Comparison of ENCODE assay signal across 8 mouse cellular contexts in genomic region chr3:83128449-83128922, GRCm38 (mm10). TPM values are rescaled to one million over a fixed set of nuclear protein-coding genes. Genes with fewer than 3 reads are reported as not detected.
DNase-seq lines count a peak whose midpoint lies in the region; ATAC-seq and TF ChIP-seq lines count a peak whose summit lies in the region.

No protein-coding gene starts in this region.

- H3K9me3 ChIP-seq in heart, embryonic 15.5 days (replicated peaks), result no peaks in the 10 kb centered on the region
- no peaks in the 10 kb centered on the region for H3K9me3 ChIP-seq in liver, embryonic 12.5 days (replicated peaks)
- no peaks in the 10 kb centered on the region for H3K9me3 ChIP-seq in neural tube, embryonic 14.5 days (ENCODE audit: control insufficient read depth, low read length)

- peak overlapping the region; percentile 98 for H3K4me2 ChIP-seq in heart, embryonic 15.5 days
- H3K4me2 ChIP-seq in liver, embryonic 12.5 days, result peak overlapping the region; percentile 67
- H3K4me2 ChIP-seq in neural tube, embryonic 14.5 days (ENCODE audit: low read depth, low read length), result peak overlapping the region; percentile 100

- peaks cover 64% of the 10 kb centered on the region for H3K27me3 ChIP-seq in heart, embryonic 15.5 days
- H3K27me3 ChIP-seq in liver, embryonic 12.5 days (replicated peaks), result peaks cover 71% of the 10 kb centered on the region
- peaks cover 20% of the 10 kb centered on the region for H3K27me3 ChIP-seq in neural tube, embryonic 14.5 days (ENCODE audit: control insufficient read depth, insufficient read depth, low read length)

- H3K9ac ChIP-seq in heart, embryonic 15.5 days, result peak overlapping the region; percentile 51
- H3K9ac ChIP-seq in liver, embryonic 12.5 days, result no peak overlapping the region
- H3K9ac ChIP-seq in neural tube, embryonic 14.5 days (replicated peaks; ENCODE audit: low read depth, low read length), result peak overlapping the region; percentile 59

- no peak for ATAC-seq in heart, embryonic 15.5 days (replicated peaks; ENCODE audit: insufficient number of reproducible peaks, insufficient read depth, low FRiP score, low read depth)
- ATAC-seq in liver, embryonic 12.5 days, result no peak
- ATAC-seq in neural tube, embryonic 14.5 days (ENCODE audit: low read depth), result peak; percentile 19
- no peak for ATAC-seq in cerebellum, adult (ENCODE audit: insufficient number of reproducible peaks, low FRiP score, low TSS enrichment)

- no peak overlapping the region for H3K27ac ChIP-seq in cortical plate, adult 2 months (ENCODE audit: insufficient read depth, low read length)
- H3K27ac ChIP-seq in heart, embryonic 15.5 days, result no peak overlapping the region
- H3K27ac ChIP-seq in liver, embryonic 12.5 days, result no peak overlapping the region
- H3K27ac ChIP-seq in neural tube, embryonic 14.5 days (ENCODE audit: low read depth, low read length), result no peak overlapping the region

- no peaks in the 10 kb centered on the region for H3K36me3 ChIP-seq in heart, embryonic 15.5 days
- no peaks in the 10 kb centered on the region for H3K36me3 ChIP-seq in liver, embryonic 12.5 days
- H3K36me3 ChIP-seq in neural tube, embryonic 14.5 days (ENCODE audit: control insufficient read depth, insufficient read depth, low read length), result no peaks in the 10 kb centered on the region

- under 1% methylated on average over 43 of the region's 43 CpGs for WGBS in heart, embryonic 15.5 days
- 2% methylated on average over 43 of the region's 43 CpGs for WGBS in liver, embryonic 12.5 days (ENCODE audit: insufficient replicate concordance)
- under 1% methylated on average over 43 of the region's 43 CpGs for WGBS in neural tube, embryonic 14.5 days

- no peak for TF ChIP-seq POLR2A in cortical plate, adult 2 months (IDR thresholded peaks at IDR 0.05; ENCODE audit: extremely low read depth, insufficient read depth, low read length)

- DNase-seq in layer of hippocampus, adult 11-12 months (ENCODE audit: low spot score), result peak; percentile 12
- no peak for DNase-seq in layer of hippocampus, postnatal 36 days
- DNase-seq in layer of hippocampus, adult 9-10 months (ENCODE audit: low spot score), result no peak

- no peak for TF ChIP-seq CTCF in cortical plate, adult 2 months (IDR thresholded peaks at IDR 0.05; ENCODE audit: extremely low read depth, insufficient read depth, low read length)

- peak overlapping the region; percentile 36 for H3K4me3 ChIP-seq in cortical plate, adult 2 months (ENCODE audit: insufficient read depth, low read length)
- peak overlapping the region; percentile 60 for H3K4me3 ChIP-seq in heart, embryonic 15.5 days
- peak overlapping the region; percentile 43 for H3K4me3 ChIP-seq in liver, embryonic 12.5 days
- H3K4me3 ChIP-seq in neural tube, embryonic 14.5 days (ENCODE audit: low read depth, low read length), result peak overlapping the region; percentile 51

- 0 out of 2 replicates have a peak, but pooled peaks cover 2% of the 10 kb centered on the region for H3K4me1 ChIP-seq in cortical plate, adult 2 months (ENCODE audit: control insufficient read depth, insufficient read depth, low read length)
- peaks cover 27% of the 10 kb centered on the region for H3K4me1 ChIP-seq in heart, embryonic 15.5 days (replicated peaks)
- H3K4me1 ChIP-seq in liver, embryonic 12.5 days, result no peaks in the 10 kb centered on the region
- H3K4me1 ChIP-seq in neural tube, embryonic 14.5 days (ENCODE audit: control insufficient read depth, insufficient read depth, low read length), result peaks cover 14% of the 10 kb centered on the region; the same call in 1 of the 2 replicates

RNA-seq across cellular contexts. Expression of gene Dchs2, which starts 0.7 kb away (rescaled TPM):
- total RNA-seq in layer of hippocampus, postnatal 36 days (2021), result 1 to 10 TPM; 3.5 to 3.7 TPM
- polyA plus RNA-seq in cortical plate, adult 2 months (2012; rRNA removed), result 0.26 and 0.38 TPM in 2 replicates
- 0.11 and 0.22 TPM in 2 replicates for polyA plus RNA-seq in heart, embryonic 15.5 days (2015; fragmentation: Nextera tagmentation; extraction: Ambion mirVana)
- 0.01 and 0.02 TPM in 2 replicates for polyA plus RNA-seq in liver, embryonic 12.5 days (2016; fragmentation: Nextera tagmentation; extraction: Ambion mirVana)
- 2.6 and 3.1 TPM in 2 replicates for polyA plus RNA-seq in neural tube, embryonic 14.5 days (2014; fragmentation: Nextera tagmentation; extraction: Ambion mirVana)
